ENCODE assay signal across 8 mouse cellular contexts in genomic region chr10:95513768-95514556, GRCm38 (mm10). TPM values are rescaled to one million over a fixed set of nuclear protein-coding genes. Genes with fewer than 3 reads are reported as not detected.
DNase-seq lines count a peak whose midpoint lies in the region; ATAC-seq and TF ChIP-seq lines count a peak whose summit lies in the region.

No protein-coding gene starts in this region.

- H3K79me2 ChIP-seq in macrophage (ENCODE audit: inconsistent target) = peaks cover 34% of the 10 kb centered on the region

- peaks cover 26% of the 10 kb centered on the region for H3K4me1 ChIP-seq in bone marrow macrophage, adult 2 months (ENCODE audit: control insufficient read depth, insufficient read depth, low read length)
- peaks cover 14% of the 10 kb centered on the region; the same call in 1 of the 2 replicates for H3K4me1 ChIP-seq in heart, postnatal 0 days (ENCODE audit: control insufficient read depth, insufficient read depth)

- intact Hi-C loops in heart, postnatal 10 days (cut with DNase I) = no loop called here

- WGBS in heart, postnatal 0 days = 37% methylated on average over 15 of the region's 15 CpGs
- WGBS in macrophage (ENCODE audit: missing documents) = 42% methylated on average over 15 of the region's 15 CpGs

- H3K4me2 ChIP-seq in heart, postnatal 0 days (ENCODE audit: low read depth, low read length) = peak overlapping the region; percentile 66

- peak overlapping the region; percentile 64 for H3K27ac ChIP-seq in bone marrow macrophage, adult 2 months (ENCODE audit: insufficient read depth, low read depth, low read length)
- peak overlapping the region; percentile 95 for H3K27ac ChIP-seq in heart, postnatal 0 days (ENCODE audit: low read depth)
- peak overlapping the region; percentile 73 for H3K27ac ChIP-seq in macrophage

- no peak for TF ChIP-seq CTCF in bone marrow macrophage, adult 2 months (IDR thresholded peaks at IDR 0.05; ENCODE audit: low read depth, low read length)
- TF ChIP-seq CTCF in heart, postnatal 0 days (IDR thresholded peaks at IDR 0.05; ENCODE audit: low read depth) = no peak

- no peak for ATAC-seq in heart, postnatal 0 days (ENCODE audit: insufficient read depth, low read depth)

- H3K36me3 ChIP-seq in heart, postnatal 0 days (replicated peaks; ENCODE audit: control insufficient read depth, insufficient read depth, low read length) = no peaks in the 10 kb centered on the region
- H3K36me3 ChIP-seq in macrophage (ENCODE audit: inconsistent target) = no peaks in the 10 kb centered on the region

- H3K4me3 ChIP-seq in bone marrow macrophage, adult 2 months (ENCODE audit: insufficient read depth, low read length) = peak overlapping the region; percentile 50
- peak overlapping the region; percentile 90 for H3K4me3 ChIP-seq in heart, postnatal 0 days (ENCODE audit: low read depth, low read length)
- peak overlapping the region; percentile 35 for H3K4me3 ChIP-seq in macrophage (ENCODE audit: inconsistent target)

- no peak for TF ChIP-seq EP300 in heart, postnatal 0 days (IDR thresholded peaks at IDR 0.05; ENCODE audit: low read depth)

- no peak for TF ChIP-seq POLR2A in bone marrow macrophage, adult 2 months (IDR thresholded peaks at IDR 0.05; ENCODE audit: borderline replicate concordance, low read depth, low read length)

- no peaks in the 10 kb centered on the region for H3K27me3 ChIP-seq in heart, postnatal 0 days (ENCODE audit: control insufficient read depth, insufficient read depth, low read length)

- peak overlapping the region; percentile 51 for H3K9ac ChIP-seq in heart, postnatal 0 days (replicated peaks; ENCODE audit: low read depth, low read length)

- DNase-seq in heart, adult 11 months = peak; percentile 87
- DNase-seq in heart, postnatal 10 days = no peak
- DNase-seq in 3T3-L1 (ENCODE audit: low read depth, low spot score) = peak; percentile 21
- no peak for DNase-seq in heart, postnatal 0 days (ENCODE audit: low spot score)
- DNase-seq in retina, embryonic 14.5 days (ENCODE audit: low spot score) = no peak
- DNase-seq in gastrocnemius, postnatal 4 days (ENCODE audit: low spot score in 2 of 2) = no peak

- peaks cover 4% of the 10 kb centered on the region; the same call in 1 of the 2 replicates for H3K9me3 ChIP-seq in heart, postnatal 0 days (replicated peaks; ENCODE audit: control insufficient read depth, low read length)

RNA-seq across cellular contexts. Expression of gene Ube2n, which starts 1.0 kb away (rescaled TPM):
- total RNA-seq in heart, postnatal 10 days (2021) = 100 to 1,000 TPM; 118 to 134 TPM
- 116 and 121 TPM in 2 replicates for polyA plus RNA-seq in bone marrow macrophage, adult 2 months (2012; ENCODE audit: insufficient read depth, insufficient read length, missing spikeins)
- total RNA-seq in heart, postnatal 0 days (2014; rRNA removed; ENCODE audit: low replicate concordance) = 158 and 242 TPM in 2 replicates
- 188 and 190 TPM in 2 replicates for polyA plus RNA-seq in heart, postnatal 0 days (2015; fragmentation: Nextera tagmentation; extraction: Ambion mirVana)
- 100 to 1,000 TPM in 14 of 26 experiments, 10 to 100 TPM in 12; 43.3 to 177 (median 103) TPM for total RNA-seq in macrophage (2018; cell fraction: chromatin; rRNA removed)
- total RNA-seq in macrophage (2018; cell fraction: cytosol; rRNA removed) = 100 to 1,000 TPM; 107 to 212 (median 164) TPM
- 100 to 1,000 TPM in 24 of 26 experiments, 10 to 100 TPM in 2; 94.5 to 370 (median 167) TPM for total RNA-seq in macrophage (2018; cell fraction: nucleus; rRNA removed)
- 101 to 234 TPM (median 183 TPM) in 3 replicates for polyA plus RNA-seq in macrophage (2018)
- 100 to 1,000 TPM; 127 to 128 TPM for total RNA-seq in gastrocnemius, postnatal 4 days (2021)

RNA-seq across cellular contexts. Expression of gene Mrpl42, which starts 12.2 kb away (rescaled TPM):
- 100 to 1,000 TPM; 308 to 331 TPM for total RNA-seq in heart, postnatal 10 days (2021)
- 88.3 and 96.0 TPM in 2 replicates for polyA plus RNA-seq in bone marrow macrophage, adult 2 months (2012; ENCODE audit: insufficient read depth, insufficient read length, missing spikeins)
- total RNA-seq in heart, postnatal 0 days (2014; rRNA removed; ENCODE audit: low replicate concordance) = 524 and 645 TPM in 2 replicates
- polyA plus RNA-seq in heart, postnatal 0 days (2015; fragmentation: Nextera tagmentation; extraction: Ambion mirVana) = 928 and 1,023 TPM in 2 replicates
- total RNA-seq in macrophage (2018; cell fraction: chromatin; rRNA removed) = 10 to 100 TPM in 14 of 26 experiments, 1 to 10 TPM in 12; 1.5 to 28.7 (median 11.6) TPM
- 100 to 1,000 TPM in 7 of 26 experiments, 10 to 100 TPM in 19; 60.9 to 134 (median 93.5) TPM for total RNA-seq in macrophage (2018; cell fraction: cytosol; rRNA removed)
- 10 to 100 TPM in 17 of 26 experiments, 1 to 10 TPM in 9; 2.7 to 26.9 (median 14.3) TPM for total RNA-seq in macrophage (2018; cell fraction: nucleus; rRNA removed)
- polyA plus RNA-seq in macrophage (2018) = 84.5 to 233 TPM (median 194 TPM) in 3 replicates
- total RNA-seq in gastrocnemius, postnatal 4 days (2021) = 100 to 1,000 TPM; 155 to 161 TPM

RNA-seq across cellular contexts. Expression of gene Nudt4, which starts 50.0 kb away (rescaled TPM):
- 100 to 1,000 TPM; 215 to 280 TPM for total RNA-seq in heart, postnatal 10 days (2021)
- polyA plus RNA-seq in bone marrow macrophage, adult 2 months (2012; ENCODE audit: insufficient read depth, insufficient read length, missing spikeins) = 42.5 and 43.1 TPM in 2 replicates
- total RNA-seq in heart, postnatal 0 days (2014; rRNA removed; ENCODE audit: low replicate concordance) = 72.2 and 74.5 TPM in 2 replicates
- 70.0 and 81.3 TPM in 2 replicates for polyA plus RNA-seq in heart, postnatal 0 days (2015; fragmentation: Nextera tagmentation; extraction: Ambion mirVana)
- 10 to 100 TPM in 2 of 26 experiments, 1 to 10 TPM in 24; 1.4 to 13.4 (median 5.1) TPM for total RNA-seq in macrophage (2018; cell fraction: chromatin; rRNA removed)
- total RNA-seq in macrophage (2018; cell fraction: cytosol; rRNA removed) = 10 to 100 TPM; 25.1 to 41.0 (median 33.6) TPM
- total RNA-seq in macrophage (2018; cell fraction: nucleus; rRNA removed) = 10 to 100 TPM in 20 of 26 experiments, 1 to 10 TPM in 6; 7.2 to 25.3 (median 12.7) TPM
- 29.6 to 34.9 TPM (median 34.1 TPM) in 3 replicates for polyA plus RNA-seq in macrophage (2018)
- total RNA-seq in gastrocnemius, postnatal 4 days (2021) = 100 to 1,000 TPM; 213 to 216 TPM

Comparison
In these comparisons a context has a peak if more than half of its experiments do, and no peak if none do; other contexts are left out.
1. DNase-seq: peak in heart, adult 11 months (single experiment) and 3T3-L1 (single experiment); none in heart, postnatal 10 days (0 of 2), heart, postnatal 0 days (single experiment), retina, embryonic 14.5 days (single experiment) and gastrocnemius, postnatal 4 days (0 of 2).
2. H3K4me3 ChIP-seq: peak in every context shown above with its lines; median percentile 90 in heart, postnatal 0 days; 50 in bone marrow macrophage, adult 2 months; 35 in macrophage.
3. Peak in every context shown above with its lines, with median percentiles within 50 percentile points of each other: H3K27ac ChIP-seq.